Comparison of ENCODE assay signal across 1 mouse cellular context in the genomic region with DNA sequence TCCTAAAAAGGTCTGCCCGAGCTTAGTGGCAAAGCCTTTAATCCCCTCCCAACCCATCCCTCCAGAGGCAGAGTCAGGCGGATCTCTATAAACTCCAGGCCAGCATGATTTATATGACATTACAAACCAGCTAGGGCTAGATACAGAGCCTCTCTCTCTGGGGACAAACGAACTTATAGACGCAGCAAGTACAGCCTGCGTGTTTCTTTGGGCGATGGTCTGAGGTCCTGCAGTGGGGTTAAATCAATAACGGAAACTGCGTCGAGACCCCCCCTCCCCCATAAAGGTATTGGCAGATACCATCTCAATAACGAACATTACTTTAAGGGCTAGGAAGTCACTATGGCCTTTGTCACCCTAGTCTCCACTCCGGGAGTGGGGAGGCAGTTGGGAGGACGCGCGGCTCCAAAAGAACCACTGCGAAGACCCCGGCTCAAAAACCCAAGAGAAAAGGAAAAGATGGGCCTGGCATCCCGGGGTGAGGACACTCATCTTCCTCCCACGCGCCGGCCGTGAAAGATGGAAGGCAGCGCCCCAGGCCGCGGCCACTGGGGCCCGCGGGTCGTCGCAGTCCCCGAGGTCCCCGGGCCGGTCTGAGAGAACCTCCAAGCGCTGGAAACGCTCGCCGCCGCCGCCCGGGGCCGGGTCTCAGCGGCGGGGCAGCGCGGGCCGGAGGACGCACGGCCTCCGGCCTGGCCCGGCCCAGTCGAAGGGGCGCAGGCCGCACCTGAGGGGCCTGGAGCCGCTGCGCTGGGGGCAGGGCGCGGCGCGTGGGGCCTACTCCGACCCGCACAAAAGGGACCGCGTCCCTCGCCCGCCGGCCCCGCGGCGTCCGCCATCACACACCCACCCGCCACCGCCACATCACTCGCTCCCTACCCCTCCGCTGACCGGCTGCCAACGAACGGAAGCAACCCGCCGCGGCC.
TF ChIP-seq lines count a peak whose summit lies in the region.

No protein-coding gene starts in this region.

TF ChIP-seq in MEL, 35 proteins besides CTCF, POLR2A, EP300 and RAD21 (continued from another document):
- no peak for TF ChIP-seq USF2 (IDR thresholded peaks at IDR 0.05; ENCODE audit: borderline replicate concordance in 1 of 2, insufficient read depth in 1 of 2, low read depth in 1 of 2, low read length in 2 of 2)
- no peak for TF ChIP-seq SIN3A (IDR thresholded peaks at IDR 0.05; ENCODE audit: low read length)
- TF ChIP-seq SMC3 (IDR thresholded peaks at IDR 0.05; ENCODE audit: low read depth, low read length), result no peak
- TF ChIP-seq POLR2AphosphoS2 (IDR thresholded peaks at IDR 0.05; ENCODE audit: low read length), result no peak
- no peak; the same call in 1 of the 2 replicates for TF ChIP-seq KAT2A (conservative IDR thresholded peaks at IDR 0.05; ENCODE audit: low read depth, low read length)
- no peak for TF ChIP-seq MYC (IDR thresholded peaks at IDR 0.05; ENCODE audit: low read depth, low read length)
